Mouse (Mus musculus): ENCODE measurements around the gene Sars2.
A peak's percentile ranks its signal among the peaks of the same experiment; 100 is the strongest.

The Sars2 gene

DNA sequence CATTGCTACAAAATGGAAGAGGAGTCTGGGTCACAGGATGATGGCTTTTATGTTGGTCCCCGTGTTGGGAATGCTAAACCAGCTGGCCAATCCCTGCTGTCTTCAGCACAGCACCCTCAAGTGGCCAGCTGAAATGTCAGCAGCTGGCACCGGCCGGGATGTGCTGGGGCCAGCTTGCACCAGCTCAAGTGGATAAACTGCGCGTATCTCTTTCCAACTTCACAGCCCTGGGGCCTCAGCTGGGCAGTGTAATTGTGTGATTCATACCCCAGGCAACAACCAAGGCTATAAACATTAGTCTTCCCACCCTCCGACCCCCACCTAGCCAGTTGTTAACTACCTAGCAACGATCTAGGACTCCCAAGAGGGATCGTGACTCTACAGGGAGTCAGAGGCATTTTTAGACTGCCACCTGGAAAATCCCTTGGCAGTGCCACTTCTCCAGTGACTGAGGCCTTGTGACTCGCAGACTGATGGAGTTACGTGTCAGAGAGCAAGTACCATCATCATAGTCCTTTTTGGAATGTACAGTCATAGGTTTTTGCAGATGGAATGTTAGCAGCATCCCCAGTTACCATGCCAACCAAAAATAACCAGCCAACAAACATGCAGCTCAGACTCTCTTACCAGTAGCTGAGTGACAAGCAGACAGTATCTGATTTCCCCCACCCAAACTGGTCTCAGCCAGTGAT lies 14.0 kb upstream of the Sars2 start:
- DNase-seq (ENCODE audit: low spot score), result no peak

- peak; percentile 88 for DNase-seq (ENCODE audit: low spot score)
Measured at GRCm38 (mm10) chr7:28732341-28733142, 9.2 kb upstream of the Sars2 start.

DNA sequence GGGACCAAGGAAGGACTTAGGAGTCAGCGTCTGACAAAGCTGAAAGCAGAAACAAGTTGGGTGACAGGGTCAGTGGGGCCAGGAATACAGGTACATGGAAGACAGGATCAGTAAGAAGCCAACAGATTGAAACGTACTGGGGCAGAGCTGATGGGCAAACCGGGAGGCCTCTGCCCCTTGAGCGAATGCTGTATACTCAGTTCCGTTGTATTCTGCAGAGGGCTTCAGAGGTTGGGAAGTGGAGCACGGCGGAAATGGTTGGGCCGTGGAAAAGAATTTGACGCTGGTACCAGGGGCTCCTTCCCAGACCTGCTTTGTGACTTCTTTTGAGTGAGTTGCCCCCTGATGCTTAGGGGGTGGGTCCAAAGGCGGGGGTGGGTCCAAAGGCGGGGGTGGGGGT lies 8.6 kb upstream of the Sars2 start:
- DNase-seq (ENCODE audit: low spot score), result no peak

DNA sequence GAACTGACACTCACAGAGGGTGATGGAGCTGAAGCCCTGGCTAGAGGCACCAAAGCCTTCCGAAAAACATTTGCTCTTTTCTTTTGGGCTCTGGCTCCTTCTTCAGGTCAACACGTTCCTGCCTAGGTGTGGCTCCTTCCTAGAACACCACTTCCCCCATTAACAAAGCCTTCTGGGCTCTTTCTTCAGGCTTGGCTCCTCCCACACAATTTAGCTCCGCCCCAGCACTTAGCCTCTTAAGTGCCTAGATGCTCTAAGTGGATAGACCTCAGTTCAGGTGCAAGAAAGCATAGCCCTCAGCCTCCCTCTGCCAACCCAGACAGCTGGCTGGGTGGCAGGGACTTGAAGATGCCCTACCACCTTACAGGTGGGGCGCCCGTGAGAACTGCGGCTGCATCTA lies 6.1 kb upstream of the Sars2 start:
- no peak for DNase-seq (ENCODE audit: low spot score)

GRCm38 (mm10) chr7:28739829-28740228 lies 2.0 kb upstream of the Sars2 start:
- DNase-seq (ENCODE audit: low spot score), result no peak

GRCm38 (mm10) chr7:28740949-28741348 lies 843 bp upstream of the Sars2 start:
- DNase-seq (ENCODE audit: low spot score), result no peak

DNA sequence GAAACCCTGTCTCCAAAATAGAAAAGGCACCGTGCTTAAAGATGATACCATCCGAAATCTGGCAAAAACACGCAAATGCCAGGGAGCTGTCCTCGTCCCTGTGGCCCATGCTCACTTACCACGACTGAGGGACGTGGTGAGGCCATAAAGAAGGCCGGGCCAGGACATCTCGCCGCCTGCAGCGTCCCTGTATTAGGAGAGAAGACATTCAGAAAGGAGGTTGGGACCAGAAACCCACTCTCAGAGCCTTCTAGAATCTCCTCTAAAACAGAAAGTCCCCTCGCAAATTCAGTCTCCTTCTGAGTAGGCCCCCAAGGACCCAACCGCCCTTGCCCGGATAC lies 454 bp upstream of the Sars2 start:
- no peak for DNase-seq (ENCODE audit: low spot score)

DNA sequence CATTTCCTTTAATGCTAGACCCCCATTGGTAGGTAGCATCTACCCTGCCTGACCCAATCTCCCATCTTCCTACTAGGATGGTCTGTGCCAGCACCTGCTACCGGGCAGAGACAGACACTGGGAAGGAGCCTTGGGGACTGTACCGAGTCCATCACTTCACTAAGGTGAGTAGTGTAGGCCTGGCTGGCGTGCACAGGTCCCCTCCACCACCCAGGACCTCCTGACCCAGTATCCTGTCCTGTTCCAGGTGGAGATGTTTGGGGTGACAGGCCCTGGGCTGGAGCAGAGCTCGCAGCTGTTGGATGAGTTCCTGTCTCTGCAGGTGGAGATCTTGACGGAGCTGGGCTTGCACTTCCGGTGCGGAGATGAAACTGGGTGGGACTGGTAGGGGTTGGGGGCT lies 8.1 kb downstream of the Sars2 start:
- DNase-seq (ENCODE audit: low spot score), result no peak

DNA sequence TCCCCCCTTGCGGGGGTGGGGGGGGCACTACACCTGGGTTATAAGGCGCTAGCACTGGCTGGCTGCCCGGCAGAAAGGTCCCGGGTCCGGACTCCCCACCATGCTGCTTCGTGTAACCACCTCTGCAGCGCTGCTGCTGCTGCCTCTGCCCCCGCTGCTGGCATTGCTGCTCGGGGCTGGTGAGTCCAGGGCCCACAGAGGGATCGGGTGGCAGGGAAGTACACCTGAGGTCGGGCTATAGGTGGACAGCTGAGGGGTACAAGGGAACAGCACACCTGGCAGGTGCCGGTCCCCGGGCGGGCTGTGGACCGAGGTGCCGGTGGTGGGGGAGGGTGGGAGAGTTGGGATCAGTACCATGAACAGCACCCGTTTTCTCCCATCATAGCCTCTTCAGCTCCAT lies 14.3 kb downstream of the Sars2 start, which contains the start of gene Ccer2:
TSS of gene Ccer2 (plus strand) at position 96 of the 400 bp plus-strand sequence.
- no peak for DNase-seq (ENCODE audit: low spot score)

- no peak for DNase-seq (ENCODE audit: low spot score)
Measured at GRCm38 (mm10) chr7:28758623-28759022, 16.8 kb downstream of the Sars2 start.

- DNase-seq (ENCODE audit: low spot score), result no peak
Measured at GRCm38 (mm10) chr7:28761907-28762306, 20.1 kb downstream of the Sars2 start.

DNA sequence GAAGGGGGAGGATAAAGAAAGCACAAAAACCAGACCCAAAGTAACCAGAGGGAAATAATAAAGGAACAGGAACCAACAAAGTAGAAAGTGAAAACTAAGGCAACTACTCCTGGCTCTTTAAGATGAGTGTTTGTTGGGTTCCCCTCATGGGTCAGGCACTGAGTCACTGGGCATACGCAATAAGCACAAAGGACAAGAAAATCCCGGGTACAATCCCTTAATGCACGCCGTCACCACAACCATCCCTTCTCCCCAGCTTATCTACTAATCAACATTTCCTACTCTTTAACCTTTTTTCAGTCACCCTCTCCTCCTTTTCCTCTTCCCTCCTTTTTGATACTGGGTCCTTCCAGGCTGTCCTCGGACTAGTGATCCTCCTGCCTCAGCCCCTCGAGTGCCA lies 23.4 kb downstream of the Sars2 start:
- no peak for DNase-seq (ENCODE audit: low spot score)

GRCm38 (mm10) chr7:28766173-28766879 lies 24.5 kb downstream of the Sars2 start, which contains the start of gene Sirt2:
Gene Sirt2, plus strand, starts transcription at chr7:28766735.
- DNase-seq (ENCODE audit: low spot score), result peak; percentile 99

DNA sequence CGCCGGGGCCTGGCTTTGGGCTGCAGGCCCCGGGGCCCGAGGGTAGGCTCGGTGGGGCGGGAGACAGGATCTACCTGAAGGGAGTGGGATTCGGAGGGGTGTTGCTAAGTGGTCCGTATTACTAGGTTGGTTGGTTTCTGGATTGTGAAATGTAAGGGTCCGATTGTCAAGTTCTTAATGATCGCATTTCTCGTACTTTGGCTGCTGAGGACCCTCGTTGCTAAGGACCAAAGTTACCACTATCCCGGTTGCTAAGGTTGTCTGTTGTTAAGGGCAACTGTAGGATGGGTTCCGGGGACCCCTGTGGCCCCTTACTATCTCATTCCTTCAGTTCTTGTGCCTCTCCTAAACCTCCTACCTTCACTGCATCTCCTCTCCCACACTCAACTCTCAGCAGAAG lies 25.1 kb downstream of the Sars2 start:
- no peak for DNase-seq (ENCODE audit: low spot score)

DNA sequence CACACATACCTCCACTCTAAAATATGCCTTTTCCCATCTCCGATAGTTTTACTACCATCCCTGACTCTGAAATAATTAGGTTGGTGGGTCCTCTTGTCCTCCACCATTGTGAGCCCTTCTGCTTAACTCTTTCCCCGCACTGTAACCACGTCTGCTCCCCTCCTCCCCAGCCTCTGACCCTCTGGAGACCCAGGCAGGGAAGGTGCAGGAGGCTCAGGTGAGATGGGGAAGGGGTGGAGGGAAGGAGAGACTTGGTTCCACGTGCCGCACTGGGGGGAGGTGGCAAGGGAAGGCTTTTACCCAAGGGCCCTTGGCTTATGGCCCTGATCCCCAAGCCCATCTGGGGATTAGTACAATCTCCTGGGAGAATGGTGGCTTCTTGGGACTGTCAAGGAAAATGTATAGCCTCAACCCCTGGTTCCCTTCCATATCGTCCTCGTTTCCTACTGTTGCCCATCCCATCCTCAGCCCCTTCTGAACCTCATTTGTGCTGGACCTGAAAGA lies 25.7 kb downstream of the Sars2 start, which contains the start of gene Nfkbib:
TSS of gene Nfkbib (minus strand) at position 51 of the 504 bp plus-strand sequence.
- no peak for DNase-seq (ENCODE audit: low spot score)

- no peak for DNase-seq (ENCODE audit: low spot score)
Measured at GRCm38 (mm10) chr7:28769414-28769958, 27.7 kb downstream of the Sars2 start.

GRCm38 (mm10) chr7:28770309-28770708 lies 28.5 kb downstream of the Sars2 start:
- DNase-seq (ENCODE audit: low spot score), result no peak

GRCm38 (mm10) chr7:28771867-28772266 lies 30.1 kb downstream of the Sars2 start:
- DNase-seq (ENCODE audit: low spot score), result no peak

- DNase-seq (ENCODE audit: low spot score), result no peak
Measured at GRCm38 (mm10) chr7:28773163-28773562, 31.4 kb downstream of the Sars2 start.

DNA sequence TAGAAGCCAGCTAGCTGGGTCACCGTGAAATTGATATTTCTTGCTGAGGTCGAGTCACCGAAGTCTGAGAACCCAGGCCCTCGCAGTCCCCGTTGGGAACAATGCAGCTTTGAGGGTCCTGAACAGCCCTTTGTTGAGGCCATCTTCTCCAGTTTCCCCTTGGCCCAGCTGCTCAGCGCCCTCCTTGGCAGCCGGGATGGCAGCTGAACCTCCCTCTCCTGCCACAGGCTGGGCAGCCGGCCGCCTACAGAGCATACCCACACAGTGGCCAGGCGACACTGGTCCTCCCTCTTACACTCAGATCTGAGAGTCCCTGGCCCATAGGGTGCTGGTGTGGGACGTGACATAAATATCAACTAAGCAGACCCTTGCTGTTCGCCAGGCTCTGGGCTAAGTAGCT lies 32.4 kb downstream of the Sars2 start:
- DNase-seq (ENCODE audit: low spot score), result no peak

DNA sequence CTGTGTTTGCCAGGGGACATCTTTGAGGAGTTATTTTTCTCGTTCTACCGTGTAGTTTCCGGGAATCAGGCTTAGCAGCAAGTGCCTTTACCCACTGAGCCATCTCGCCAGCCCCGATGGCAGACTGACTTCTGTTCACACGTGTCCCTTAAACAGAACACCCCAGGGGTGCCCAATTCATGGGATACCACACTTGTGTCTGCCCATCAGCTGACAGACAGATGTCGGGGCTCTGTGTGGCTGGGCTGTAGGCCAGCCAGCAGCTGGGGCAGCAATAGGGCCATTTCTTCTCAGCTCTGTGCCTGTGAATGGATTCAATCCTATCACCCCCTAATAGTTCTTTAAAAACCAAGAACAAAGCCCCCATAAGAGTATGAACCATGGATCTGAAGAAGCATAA lies 33.3 kb downstream of the Sars2 start:
- no peak for DNase-seq (ENCODE audit: low spot score)

- no peak for DNase-seq (ENCODE audit: low spot score)
Measured at GRCm38 (mm10) chr7:28778825-28779224, 37.0 kb downstream of the Sars2 start.

Data from yolk sac, embryonic 10.5 days (tissue).